Mouse (Mus musculus) embryonic stem cell, embryonic (primary cell): ENCODE measurements around the gene Gpr83.
"Not testable (repeated sequence)": the region's sequence is repeated elsewhere in the genome, so short reads cannot be mapped to it uniquely, and the experiment has no call there.

ENCODE experiments used
- CTCF ChIA-PET, 4 experiments: fragments of 300-600 bp in 2 of 4; fragments of 350-600 bp in 2 of 4; sonication (Branson Sonifier 250); formaldehyde crosslinking; loops; one replicate each; lab custom pipeline; 2022; ENCODE audit warnings: inconsistent platforms in 2 of 4; lab: Charles Lee
- POLR2A ChIA-PET, 4 experiments: fragments of 300-600 bp in 2 of 4; fragments of 350-600 bp in 2 of 4; sonication (Branson Sonifier 250); formaldehyde crosslinking; loops; one replicate each; lab custom pipeline; 2022; ENCODE audit warnings: antibody characterized with exemption in 4 of 4, inconsistent platforms in 1 of 4; lab: Charles Lee

Gene Gpr83

DNA sequence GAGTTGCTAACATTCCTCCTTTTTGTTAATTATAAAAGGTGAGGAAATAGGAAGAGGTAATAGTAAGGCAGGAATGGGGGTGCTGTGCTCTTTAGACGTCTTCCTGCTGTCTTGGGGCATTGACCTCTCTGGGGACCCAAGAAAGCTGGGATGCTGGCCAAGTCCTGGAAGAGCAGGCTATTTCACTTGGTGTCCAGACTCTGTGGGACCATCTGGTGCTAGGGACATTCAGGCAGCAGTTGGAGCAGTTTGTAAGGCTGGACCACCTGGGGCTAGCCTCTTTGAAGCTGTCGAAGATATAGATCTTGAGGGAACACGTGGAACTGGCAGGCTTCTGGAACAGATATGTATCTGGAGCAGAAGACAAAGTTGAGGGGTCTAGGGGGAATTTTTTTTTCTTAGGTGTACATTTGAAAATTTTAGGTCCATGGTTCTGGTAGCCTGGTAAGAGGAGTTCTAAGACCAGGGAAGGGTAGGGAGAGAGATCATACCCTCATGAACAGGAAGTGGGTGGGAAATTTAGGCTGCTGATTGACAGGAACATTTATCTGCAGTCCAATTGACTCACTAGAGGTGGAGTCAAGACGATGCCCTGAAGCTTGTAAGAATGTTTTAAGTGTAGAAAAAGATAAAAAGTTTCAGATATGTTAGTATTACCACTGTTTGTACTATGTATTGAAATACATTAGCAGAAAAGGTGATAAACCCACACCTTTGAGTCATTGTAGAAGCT lies 2.9 kb upstream of the Gpr83 start:
- ChIA-PET CTCF (interaction anchor here in 1 of 4 experiments (0.6 to 2.2 kb wide), 3 partner anchors 10 to 318 kb away, joined by 3 to 7 read pairs (median 5); no protein-coding TSS in a partner anchor), POLR2A (interaction anchor here in 1 of 4 experiments (1.6 kb wide), 1 partner anchor 108 kb away, joined by 4 read pairs; no protein-coding TSS in a partner anchor)

DNA sequence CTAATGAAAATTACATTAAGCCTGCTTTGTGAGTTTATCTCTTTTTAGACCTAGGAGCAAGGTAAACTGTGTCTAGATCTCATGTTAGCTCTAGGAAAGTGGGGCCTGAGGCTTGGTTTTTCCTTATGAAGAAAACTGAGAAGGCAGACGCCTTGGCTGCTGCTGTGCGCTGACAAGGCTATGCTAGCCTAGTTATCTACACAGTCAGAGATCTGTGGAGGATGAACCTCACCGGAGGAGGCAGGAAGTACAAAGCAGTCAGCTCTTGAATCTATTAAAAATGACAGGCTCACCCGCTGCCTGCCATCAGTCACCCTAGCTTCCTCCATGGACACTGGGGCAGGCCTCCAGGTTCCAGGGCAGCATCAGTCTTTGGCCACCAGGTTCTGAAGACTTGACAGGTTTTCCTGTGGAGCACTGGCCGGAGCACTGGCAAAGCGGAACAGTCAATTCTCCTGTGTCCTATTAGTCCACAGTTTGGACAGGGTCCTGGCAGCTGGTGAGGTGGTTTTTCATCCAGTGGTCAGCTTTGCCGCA lies 1.8 kb upstream of the Gpr83 start:
- POLR2A ChIA-PET, result interaction anchor here in 1 of 4 experiments (0.7 to 1.6 kb wide), 6 partner anchors 9 to 450 kb away, joined by 3 to 5 read pairs (median 3); no protein-coding TSS in a partner anchor
- CTCF ChIA-PET, result interaction anchor here in 1 of 4 experiments (1.6 to 2.2 kb wide), 2 partner anchors 12 to 157 kb away, joined by 5 to 7 read pairs; no protein-coding TSS in a partner anchor

DNA sequence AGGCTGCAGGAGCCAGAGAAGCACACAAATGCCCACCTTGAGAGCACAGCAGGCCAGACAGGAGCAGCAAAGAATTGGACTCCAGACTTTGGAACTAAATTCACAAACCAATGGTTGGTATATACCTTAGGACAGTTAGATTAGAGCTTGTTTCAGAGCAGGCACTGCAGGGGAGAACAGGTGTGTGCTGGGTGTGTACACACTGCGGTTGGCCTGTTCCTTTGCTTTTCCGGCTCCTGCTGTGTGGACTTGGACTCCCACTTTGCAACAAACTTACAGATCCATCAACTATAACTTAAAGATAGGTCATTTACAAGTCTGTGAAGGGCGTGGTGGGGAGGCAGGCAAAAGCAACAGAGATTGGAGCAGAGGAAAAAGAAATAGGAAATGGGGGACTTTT lies 1.2 kb upstream of the Gpr83 start:
- POLR2A ChIA-PET, result interaction anchor here in 1 of 4 experiments (0.7 to 1.7 kb wide), 7 partner anchors 8 to 449 kb away, joined by 3 to 5 read pairs (median 3); no protein-coding TSS in a partner anchor
- CTCF ChIA-PET, result interaction anchor here in 1 of 4 experiments (1.6 to 2.2 kb wide), 2 partner anchors 12 to 157 kb away, joined by 5 to 7 read pairs; no protein-coding TSS in a partner anchor

DNA sequence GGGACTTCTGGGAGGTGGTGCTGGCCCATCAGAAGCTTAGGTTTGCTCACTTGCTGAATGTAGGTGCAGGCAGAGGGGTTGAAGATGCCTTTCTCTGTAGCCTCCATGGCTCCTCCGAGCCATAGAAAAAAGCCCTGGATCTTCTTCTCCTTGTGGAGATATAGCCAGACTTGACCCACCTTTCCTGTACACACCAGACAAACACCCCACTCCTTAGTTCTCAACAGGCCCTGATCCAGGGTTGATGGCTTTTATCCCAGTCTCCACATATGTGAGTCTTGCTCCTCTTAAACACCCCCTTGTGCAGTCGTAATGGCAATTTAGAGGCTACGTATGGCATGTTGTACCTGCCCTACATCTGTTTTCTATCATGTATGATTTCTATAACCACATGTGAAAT lies 3.1 kb downstream of the Gpr83 start:
- CTCF ChIA-PET, result no interaction called here
- POLR2A ChIA-PET, result interaction anchor here in 1 of 4 experiments (1.1 kb wide), 1 partner anchor 117 kb away, joined by 3 read pairs; no protein-coding TSS in a partner anchor

DNA sequence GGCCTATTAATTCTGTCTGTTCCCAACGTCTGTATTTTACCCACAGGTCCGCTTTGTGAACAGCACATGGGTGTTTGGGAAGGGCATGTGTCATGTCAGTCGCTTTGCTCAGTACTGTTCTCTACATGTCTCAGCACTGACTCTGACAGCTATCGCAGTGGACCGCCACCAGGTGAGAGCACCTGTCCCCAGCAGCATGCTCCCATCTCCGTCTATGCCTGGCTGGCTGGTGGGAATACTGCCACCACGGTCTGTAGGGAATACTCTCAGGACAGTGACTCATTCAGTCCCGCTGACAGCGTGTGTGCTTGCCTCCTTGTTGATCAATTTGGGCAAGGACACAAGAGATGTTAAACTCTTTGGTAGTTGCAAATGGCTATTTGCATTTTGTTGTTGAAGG lies 4.7 kb downstream of the Gpr83 start:
- POLR2A ChIA-PET, result no interaction called here
- CTCF ChIA-PET, result no interaction called here

DNA sequence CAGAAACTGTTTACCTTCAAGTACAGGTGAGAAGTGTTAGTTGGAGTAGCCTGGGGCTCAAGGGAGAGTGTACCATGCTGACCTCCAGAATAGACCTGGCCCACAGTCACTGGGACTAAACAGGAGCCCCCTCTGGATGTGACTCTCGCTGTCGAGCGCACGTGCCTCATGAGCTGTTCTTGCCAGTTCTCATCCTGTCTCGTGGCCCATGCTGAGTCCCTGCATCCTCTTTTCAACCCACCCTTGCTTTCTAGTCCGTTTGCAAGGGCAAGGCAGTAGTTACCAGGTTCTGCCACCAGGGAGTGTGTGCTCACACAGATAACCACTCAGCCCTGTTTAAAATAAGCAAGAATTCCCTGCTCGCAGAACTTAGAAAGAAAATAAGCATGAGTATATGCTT lies 6.9 kb downstream of the Gpr83 start:
- ChIA-PET POLR2A (interaction anchor here in 1 of 4 experiments (1.5 kb wide), 1 partner anchor 9 kb away, joined by 3 read pairs; no protein-coding TSS in a partner anchor), CTCF (no interaction called here)

DNA sequence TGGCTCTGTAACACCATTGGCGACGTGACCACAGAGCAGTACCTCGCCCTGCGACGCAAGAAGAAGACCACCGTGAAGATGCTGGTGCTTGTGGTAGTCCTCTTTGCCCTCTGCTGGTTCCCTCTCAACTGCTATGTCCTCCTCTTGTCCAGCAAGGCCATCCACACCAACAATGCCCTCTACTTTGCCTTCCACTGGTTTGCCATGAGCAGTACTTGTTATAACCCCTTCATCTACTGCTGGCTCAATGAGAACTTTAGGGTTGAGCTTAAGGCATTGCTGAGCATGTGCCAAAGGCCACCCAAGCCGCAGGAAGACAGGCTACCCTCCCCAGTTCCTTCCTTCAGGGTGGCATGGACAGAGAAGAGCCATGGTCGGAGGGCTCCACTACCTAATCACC lies 8.3 kb downstream of the Gpr83 start:
- ChIA-PET POLR2A (interaction anchor here in 1 of 4 experiments (0.5 kb wide), 1 partner anchor 174 kb away, joined by 5 read pairs; no protein-coding TSS in a partner anchor), CTCF (interaction anchor here in 2 of 4 experiments (0.9 to 1.5 kb wide), 2 partner anchors 147 kb away, joined by 4 to 5 read pairs; no protein-coding TSS in a partner anchor)

DNA sequence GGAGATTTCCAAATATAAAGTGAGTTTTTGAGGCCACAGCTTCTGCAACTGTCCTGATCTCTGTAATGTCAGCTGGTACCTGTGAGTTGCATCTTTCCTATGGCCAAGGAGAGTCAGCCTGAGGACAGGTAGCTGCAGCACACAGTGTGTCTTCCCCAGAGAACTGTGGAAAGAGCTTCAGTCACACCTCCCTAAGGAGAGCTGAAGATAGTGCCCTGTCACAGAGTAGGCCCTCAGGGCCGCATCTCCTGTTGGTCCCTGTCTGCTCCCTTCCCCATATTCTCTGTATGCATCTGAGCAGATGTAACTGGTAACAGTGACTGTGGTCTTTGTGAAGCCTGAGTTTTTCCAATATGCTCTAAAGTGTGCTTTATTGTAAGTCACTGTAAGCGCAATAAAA lies 10.4 kb downstream of the Gpr83 start:
- ChIA-PET CTCF (no interaction called here), POLR2A (interaction anchor here in 1 of 4 experiments (1.2 kb wide), 1 partner anchor 11 kb away, joined by 3 read pairs; the partner anchor contains the start of gene Gpr83)

DNA sequence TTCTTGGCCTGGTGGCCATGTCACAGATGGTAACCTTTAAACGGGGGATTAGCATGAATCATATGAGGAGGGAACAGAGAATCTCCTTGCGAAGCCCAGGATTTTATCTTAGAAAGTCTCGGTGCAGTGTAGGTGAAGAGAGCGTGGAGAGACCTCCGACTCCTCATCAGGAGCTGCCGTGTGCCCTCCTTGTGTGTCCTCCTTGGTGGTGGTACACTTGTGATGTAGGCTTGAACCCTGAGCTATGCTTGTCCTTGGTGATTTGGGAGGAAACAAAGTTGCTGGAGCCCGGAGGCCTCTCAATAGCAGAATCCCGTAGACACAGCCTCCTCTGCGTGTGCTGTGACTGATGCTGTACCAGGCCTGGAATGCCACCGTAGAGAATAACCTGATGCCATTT lies 10.8 kb downstream of the Gpr83 start:
- POLR2A ChIA-PET, result interaction anchor here in 1 of 4 experiments (1.2 kb wide), 1 partner anchor 11 kb away, joined by 3 read pairs; the partner anchor contains the start of gene Gpr83
- CTCF ChIA-PET, result no interaction called here

DNA sequence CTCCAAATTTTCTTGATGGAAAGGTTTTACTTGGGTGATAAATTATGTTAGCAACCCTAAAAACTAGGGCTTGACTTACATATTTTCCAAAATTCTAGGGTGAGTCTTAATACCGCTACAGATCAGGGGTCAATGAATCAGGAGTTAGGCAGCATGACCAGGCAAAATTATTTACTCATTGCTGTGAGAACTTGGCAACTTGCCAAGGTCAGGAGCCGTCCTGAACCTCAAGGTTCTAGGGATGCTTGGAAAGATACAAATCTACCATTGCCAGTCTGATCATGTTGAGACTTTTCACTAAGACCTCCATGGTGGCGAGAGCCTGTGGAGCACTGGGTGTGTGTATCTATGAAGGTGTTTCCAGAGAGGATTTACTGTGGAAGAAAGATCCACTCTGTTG lies 11.5 kb downstream of the Gpr83 start:
- CTCF ChIA-PET, result no interaction called here
- POLR2A ChIA-PET, result interaction anchor here in 1 of 4 experiments (0.6 to 1.0 kb wide), 2 partner anchors 11 to 196 kb away, joined by 4 read pairs; partner anchors contain the start of gene Gpr83

DNA sequence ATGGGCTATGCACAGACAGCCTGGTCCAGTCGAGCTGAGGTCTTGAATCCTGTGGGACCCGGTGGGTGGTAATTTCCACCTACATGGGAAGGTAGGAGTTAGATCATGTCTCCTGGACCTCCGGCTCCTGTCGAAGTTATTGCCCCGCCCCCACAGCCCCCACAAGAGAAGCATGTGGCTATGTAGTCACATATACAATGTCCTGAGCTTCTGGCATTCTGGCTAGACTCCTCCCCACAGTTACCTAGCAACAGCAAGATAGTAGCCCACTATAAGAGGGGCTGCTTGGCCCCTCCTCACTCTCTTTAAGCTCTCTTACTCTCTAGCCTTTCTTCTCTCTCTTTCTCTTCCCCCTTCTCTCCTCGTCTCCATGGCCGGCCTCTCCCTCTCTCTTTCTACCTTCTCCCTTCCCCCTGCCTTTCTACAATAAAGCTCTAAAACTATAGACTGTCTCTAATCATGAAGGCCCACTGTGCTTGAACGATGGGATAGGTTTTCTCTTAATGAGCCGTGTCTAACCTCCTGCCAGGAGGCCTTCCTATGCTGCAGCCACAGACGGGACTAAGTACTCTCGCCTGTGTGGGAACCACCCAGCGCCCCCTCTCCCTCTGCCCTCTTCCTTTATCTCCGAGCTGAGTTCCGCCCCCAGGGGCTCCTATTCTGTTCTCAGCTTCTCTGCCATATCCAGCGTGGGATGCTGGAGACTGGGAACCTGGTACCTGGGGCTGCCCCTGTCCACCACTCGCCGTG lies 12.3 kb downstream of the Gpr83 start:
- CTCF ChIA-PET, result no interaction called here

DNA sequence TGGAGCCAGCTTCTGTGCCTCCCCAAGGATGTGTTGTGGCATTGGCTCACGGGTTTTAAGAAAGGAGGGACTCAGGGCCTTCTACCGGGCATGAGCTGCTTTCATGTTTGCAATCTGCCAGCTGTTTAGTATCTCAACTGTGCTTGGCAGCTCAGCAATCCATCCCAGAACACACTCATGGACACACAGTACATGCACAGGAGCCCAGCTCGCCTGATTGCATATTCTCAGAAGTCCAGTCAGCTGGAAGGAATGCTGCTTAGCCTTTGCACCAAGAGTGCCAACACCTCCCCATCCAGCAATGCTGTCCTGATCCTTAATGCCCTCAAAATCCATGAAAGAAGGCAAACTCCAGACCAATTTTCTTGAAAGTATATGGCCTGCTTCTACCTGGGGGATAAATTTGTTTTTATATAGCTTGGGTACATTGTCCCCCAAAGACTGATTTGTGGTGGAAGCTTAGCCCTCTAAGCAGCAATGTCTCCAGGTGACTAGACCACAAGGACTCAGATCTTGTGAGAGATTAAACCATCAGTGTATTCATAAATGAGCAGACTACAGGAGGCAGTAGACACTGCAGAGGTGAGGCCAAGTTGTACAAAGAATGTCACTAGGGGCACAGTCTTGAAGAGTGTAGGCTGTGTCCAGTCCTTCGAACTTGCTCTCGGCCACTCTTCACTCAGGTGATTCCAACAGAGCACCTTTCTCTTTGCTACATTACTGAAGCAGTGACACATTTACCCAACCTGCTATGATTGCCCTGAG lies 15.9 kb downstream of the Gpr83 start:
- POLR2A ChIA-PET, result interaction anchor here in 1 of 4 experiments (0.5 kb wide), 1 partner anchor 108 kb away, joined by 4 read pairs; no protein-coding TSS in a partner anchor
- CTCF ChIA-PET, result no interaction called here

More for the DNA sequence above, 12.3 kb downstream of the Gpr83 start:
- POLR2A ChIA-PET, result interaction anchor here in 1 of 4 experiments (0.6 to 1.0 kb wide), 2 partner anchors 12 to 196 kb away, joined by 4 read pairs; partner anchors contain the start of gene Gpr83

DNA sequence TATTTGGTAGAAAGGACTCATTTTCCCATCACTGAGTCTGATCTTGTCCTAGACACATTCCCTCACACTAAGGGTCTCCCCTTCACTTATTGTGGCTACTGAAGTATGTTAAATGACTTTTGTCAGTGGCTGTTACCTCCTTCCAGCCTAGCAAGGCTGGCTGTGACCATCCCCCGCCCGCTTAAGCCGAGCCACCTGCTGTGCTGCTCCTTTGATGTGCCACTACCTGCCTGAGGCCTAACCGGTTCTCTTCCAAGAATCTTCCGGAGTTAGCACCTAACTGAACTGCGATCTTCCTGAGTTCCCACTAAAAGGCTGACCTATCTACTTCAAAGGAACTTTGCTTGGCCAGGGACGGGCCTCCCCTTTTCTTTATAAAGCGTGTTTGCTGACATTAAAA lies 16.6 kb downstream of the Gpr83 start:
- POLR2A ChIA-PET, result not testable (repeated sequence)

DNA sequence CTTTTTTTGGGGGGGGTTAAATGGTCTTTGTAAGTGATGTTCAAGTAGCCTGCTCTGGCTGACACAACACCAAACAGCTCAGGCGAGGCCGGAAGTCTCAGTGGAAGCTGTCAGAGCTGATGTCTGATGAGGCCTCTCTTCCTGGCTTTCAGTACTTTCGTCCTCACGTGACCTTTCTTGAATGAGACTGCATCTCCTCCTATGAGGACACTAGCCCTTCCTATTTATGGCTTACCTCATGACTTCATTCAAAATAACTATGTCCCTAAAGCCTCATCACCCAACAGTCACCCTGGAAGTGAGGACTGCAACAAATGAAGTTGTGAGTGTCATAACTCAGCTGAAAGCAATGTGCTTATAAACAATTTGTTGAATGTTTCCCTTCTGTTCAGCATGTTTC lies 24.6 kb downstream of the Gpr83 start:
- POLR2A ChIA-PET, result no interaction called here
- CTCF ChIA-PET, result interaction anchor here in 2 of 4 experiments (1.0 to 1.2 kb wide), 2 partner anchors 10 to 131 kb away, joined by 3 read pairs; no protein-coding TSS in a partner anchor

More for the DNA sequence above, 16.6 kb downstream of the Gpr83 start:
- CTCF ChIA-PET, result not testable (repeated sequence)

DNA sequence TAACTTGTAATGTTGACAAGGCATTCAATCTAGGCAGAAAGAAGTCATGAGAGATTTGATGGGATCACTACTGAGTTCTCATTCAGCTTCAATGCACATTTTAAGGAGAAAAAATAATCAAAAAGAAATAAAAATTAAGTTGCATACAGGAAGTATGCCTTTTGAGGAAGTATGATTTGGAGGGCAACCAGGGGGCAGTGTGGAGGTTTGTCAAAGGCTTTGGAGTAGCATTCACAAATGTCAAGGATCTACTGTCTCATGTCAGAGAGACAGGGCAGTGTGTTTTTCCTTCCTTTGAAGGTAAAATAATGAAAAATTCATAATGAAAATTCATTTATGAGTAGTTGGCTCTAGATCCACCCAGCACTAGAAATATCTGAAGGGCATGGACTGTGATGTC lies 25.1 kb downstream of the Gpr83 start:
- CTCF ChIA-PET, result interaction anchor here in 1 of 4 experiments (1.2 kb wide), 1 partner anchor 9 kb away, joined by 3 read pairs; no protein-coding TSS in a partner anchor
- POLR2A ChIA-PET, result no interaction called here

DNA sequence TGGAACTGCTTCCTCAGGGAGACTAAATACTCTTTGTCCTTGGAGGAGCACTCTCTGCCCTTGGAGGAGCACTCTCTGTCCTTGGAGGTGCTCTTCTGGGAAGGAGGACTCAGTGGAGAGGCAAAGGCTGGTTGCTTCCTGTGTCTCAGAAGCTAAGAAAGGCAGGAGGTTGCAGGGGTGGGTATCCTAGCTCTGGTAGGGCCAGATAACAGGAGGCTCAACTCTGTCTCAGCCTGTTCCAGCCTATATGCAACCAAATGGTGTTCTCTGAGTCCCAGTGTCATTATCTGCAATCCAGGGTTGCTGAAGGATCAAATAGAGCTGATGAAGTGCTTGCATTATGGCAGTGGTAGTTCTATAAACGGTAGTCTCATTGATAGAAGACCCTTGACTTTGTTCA lies 25.9 kb downstream of the Gpr83 start:
- ChIA-PET POLR2A (interaction anchor here in 1 of 4 experiments (0.5 to 0.6 kb wide), 2 partner anchors 370 to 865 kb away, joined by 3 to 7 read pairs; no protein-coding TSS in a partner anchor), CTCF (interaction anchor here in 1 of 4 experiments (0.7 kb wide), 1 partner anchor 45 kb away, joined by 4 read pairs; no protein-coding TSS in a partner anchor)

DNA sequence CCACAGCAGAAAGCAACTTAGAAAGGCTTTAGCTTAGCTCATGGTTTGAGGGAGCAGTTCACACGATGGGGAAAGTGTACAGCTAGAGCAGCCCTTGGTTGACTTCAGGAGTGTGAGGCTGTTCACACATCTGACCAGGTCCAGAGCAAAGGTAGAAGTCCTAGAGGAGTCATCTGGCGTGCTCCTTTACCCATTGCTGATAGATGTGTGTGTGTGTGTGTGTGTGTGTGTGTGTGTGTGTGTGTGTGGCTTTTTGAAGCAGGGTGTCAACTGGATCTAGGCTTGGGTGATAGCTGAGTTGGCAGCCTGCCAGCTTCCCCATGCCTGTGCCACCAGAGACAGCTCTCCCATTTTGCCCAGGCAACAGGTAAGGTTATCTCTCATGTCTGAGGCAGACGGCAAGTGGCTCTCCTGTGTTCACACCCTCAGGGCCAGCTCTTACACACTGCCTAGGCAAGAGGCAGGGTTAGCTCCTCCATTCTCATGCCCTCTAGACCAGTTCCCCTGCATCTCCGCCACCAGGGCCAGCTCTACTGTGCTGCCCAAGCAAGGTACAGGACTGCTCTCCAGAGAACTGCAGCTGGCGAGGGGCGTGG lies 27.9 kb downstream of the Gpr83 start:
- ChIA-PET POLR2A (interaction anchor here in 1 of 4 experiments (0.5 kb wide), 1 partner anchor 22 kb away, joined by 9 read pairs; no protein-coding TSS in a partner anchor), CTCF (interaction anchor here in 3 of 4 experiments (0.7 to 1.6 kb wide), 3 partner anchors 65 to 127 kb away, joined by 3 to 4 read pairs (median 3); no protein-coding TSS in a partner anchor)
